Mouse (Mus musculus) ovary, postnatal 14 days (tissue): ENCODE measurements around the gene Alkbh3.

Source experiments
- DNase-seq: peaks from one replicate; pipeline ENCODE4 v3.0.0; 2022; ENCODE audit warnings: low spot score

Alkbh3 gene

GRCm38 (mm10) chr2:93954781-93955578 lies 55.6 kb downstream of the Alkbh3 start:
- no peak for DNase-seq

GRCm38 (mm10) chr2:93953726-93954125 lies 56.9 kb downstream of the Alkbh3 start:
- no peak for DNase-seq

- no peak for DNase-seq
These were observed 63.6 kb downstream of the Alkbh3 start for GRCm38 (mm10) chr2:93946976-93947375.

GRCm38 (mm10) chr2:93944855-93945254 lies 65.8 kb downstream of the Alkbh3 start:
- DNase-seq: no peak

- no peak for DNase-seq
These were observed 66.5 kb downstream of the Alkbh3 start for GRCm38 (mm10) chr2:93944099-93944498.

- no peak for DNase-seq
These were observed 68.9 kb downstream of the Alkbh3 start for GRCm38 (mm10) chr2:93941670-93942069.

GRCm38 (mm10) chr2:93938534-93938933 lies 72.1 kb downstream of the Alkbh3 start:
- DNase-seq: no peak
